Mouse (Mus musculus): ENCODE data around the gene Tnfrsf18.
A peak's percentile ranks its signal among the peaks of the same experiment; 100 is the strongest.

Gene Tnfrsf18

DNA sequence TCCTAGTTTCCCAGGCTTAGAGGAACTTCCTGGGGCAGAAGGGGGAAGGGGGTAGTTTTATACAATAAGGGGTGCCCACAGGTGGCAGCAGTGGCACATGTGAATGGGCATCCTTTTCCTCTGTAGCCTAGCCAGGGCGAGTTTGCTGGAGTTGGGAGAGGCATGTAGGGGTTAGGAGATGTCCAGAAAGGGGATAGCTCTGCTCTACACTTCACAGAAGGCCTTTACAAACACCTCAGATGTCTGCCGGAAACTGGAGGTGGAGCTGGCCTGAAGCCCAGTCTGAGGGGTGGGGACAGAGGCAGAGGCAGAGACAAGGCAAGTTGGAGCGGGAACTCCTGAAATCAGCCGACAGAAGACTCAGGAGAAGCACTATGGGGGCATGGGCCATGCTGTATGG is at the start of gene Tnfrsf18:
Tnfrsf18 (plus strand) TSS at position 152 of the 400 bp plus-strand sequence.
- peak in 1 of 2 experiments; percentile 45 for DNase-seq (ENCODE audit: low spot score in 2 of 2)

DNA sequence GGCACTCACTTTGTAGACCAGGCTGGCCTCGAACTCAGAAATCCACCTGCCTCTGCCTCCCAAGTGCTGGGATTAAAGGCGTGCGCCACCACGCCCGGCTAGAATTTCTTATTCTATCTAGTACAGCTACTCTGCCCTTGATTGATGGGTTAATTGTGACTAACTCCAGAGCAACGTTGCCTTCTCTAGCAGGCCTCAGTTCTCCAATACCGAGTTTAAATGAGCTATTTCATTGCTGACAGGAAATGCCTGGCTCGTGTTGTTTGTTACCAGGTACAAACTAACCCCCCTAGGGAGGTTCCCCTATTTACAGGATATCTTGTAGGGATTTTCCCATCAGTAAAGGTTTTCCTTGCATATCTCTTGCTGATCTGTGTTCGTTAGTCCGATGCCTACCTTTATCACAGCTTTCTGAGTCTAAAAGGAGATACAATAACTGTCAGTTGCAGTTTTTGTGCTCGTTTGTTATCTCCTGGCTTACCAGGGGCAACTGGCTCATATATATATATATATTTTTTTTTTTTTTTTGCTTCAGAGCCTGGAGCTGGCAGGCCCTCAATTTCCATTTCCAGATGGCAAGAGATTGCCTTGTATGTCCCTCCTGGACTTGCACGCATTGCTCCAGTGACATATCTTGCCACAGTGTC is 44.4 kb upstream of the Tnfrsf18 start:
- DNase-seq (ENCODE audit: low spot score in 2 of 2) = no peak

DNA sequence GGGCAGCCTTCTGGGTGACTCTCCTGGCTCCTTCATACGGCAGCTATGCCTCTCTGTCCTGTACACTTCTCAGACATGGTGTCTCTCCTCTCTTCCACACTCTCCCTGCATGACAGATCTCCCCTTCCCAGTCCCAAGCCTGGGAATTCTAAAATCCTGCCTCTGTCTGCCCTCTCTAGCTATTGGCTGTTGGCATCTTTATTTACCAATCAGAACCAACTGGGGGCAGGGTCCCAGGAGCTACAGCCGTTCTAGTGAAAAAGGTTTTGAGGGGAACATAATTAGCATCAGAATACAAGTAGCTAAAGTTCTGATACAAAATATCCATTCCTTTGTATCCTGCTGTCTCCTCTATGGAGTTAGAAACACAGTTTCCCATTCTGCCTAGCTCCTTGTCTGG is 42.2 kb upstream of the Tnfrsf18 start:
- DNase-seq (ENCODE audit: low spot score in 2 of 2) = no peak

DNA sequence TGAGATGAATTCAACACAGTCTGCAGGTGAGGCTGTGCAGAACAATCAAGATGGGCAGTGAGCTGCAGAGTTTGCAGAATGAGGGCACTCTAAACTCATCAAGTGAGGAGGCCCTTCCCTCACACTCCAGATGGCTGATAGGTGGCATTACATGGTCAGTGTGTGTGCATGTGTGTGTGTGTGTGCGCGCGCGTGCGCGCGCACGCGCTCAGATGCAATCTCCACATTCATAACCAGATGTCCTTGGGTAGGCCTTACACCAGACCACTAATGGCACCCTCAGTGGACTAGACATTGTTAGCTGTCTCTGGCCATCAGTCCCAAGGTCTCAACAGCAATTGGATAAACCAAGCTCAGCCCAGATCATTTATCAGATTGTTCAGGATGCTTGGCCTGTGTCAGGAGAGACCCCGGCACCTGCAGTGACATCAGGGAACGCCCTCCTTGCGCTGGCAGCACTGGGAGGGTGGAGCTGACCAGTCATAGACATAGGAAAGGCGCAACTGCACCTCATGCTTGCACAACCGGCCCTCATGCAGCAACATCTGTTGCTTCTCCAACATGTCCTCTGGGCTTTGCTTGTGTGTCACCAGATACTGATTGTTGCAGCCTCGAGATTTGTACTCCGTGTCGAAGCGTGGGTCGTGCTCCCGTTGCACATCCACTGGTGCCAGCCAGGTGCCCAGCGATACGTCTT is 34.6 kb upstream of the Tnfrsf18 start:
- DNase-seq (ENCODE audit: low spot score in 2 of 2) = no peak

DNA sequence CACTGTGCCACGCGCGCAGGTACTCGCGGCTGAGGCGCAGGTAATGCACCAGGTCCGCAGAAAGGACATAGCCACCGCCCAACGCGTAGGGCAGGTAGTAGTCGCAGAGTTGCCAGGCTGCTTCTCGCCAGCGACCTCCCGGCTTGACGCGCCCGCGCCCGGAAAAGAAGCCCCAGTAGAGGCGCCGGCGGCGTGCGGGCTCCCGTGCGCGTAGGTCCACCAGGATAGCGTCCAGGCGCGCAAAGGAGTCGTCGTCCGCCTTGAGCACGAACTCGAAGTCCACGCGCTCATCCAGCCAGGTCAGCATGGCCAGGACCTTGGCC is 34.1 kb upstream of the Tnfrsf18 start:
- DNase-seq (ENCODE audit: low spot score in 2 of 2) = peak in 1 of 2 experiments; percentile 76

DNA sequence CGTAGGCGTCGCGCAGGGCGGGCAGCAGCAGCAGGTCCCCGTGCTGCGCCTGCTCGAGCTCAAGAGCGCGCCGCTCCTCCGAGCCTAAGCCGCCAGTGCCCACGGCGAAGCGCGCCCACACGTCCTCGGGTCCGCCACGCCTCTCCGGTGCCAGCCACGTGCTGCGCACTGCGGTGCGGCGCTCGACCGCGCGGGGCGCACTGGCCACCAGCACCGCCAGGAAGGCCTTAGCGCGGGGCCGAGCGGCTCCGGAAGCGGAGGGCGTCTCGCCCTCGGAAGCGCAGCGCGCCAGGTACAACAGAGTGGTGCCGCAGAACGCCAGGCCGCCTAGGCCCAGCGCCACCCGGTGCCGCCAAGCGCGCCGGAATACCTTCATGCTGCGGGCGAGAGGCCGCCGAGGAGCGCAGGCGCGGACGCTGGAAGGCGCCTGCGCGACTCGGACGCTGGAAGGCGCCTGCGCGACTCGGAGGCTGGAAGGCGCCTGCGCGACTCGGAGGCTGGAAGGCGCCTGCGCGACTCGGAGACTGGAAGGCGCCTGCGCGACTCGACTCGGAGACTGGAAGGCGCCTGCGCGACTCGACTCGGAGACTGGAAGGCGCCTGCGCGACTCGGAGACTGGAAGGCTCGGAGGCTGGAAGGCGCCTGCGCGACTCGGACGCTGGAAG is 33.6 kb upstream of the Tnfrsf18 start, which contains the start of the genes B3galt6 and Sdf4:
B3galt6 (minus strand) TSS at position 409 of the 665 bp plus-strand sequence.
Sdf4 (plus strand) TSS at position 632 of the 665 bp plus-strand sequence.
- DNase-seq (ENCODE audit: low spot score in 2 of 2) = peak in 1 of 2 experiments; percentile 87

DNA sequence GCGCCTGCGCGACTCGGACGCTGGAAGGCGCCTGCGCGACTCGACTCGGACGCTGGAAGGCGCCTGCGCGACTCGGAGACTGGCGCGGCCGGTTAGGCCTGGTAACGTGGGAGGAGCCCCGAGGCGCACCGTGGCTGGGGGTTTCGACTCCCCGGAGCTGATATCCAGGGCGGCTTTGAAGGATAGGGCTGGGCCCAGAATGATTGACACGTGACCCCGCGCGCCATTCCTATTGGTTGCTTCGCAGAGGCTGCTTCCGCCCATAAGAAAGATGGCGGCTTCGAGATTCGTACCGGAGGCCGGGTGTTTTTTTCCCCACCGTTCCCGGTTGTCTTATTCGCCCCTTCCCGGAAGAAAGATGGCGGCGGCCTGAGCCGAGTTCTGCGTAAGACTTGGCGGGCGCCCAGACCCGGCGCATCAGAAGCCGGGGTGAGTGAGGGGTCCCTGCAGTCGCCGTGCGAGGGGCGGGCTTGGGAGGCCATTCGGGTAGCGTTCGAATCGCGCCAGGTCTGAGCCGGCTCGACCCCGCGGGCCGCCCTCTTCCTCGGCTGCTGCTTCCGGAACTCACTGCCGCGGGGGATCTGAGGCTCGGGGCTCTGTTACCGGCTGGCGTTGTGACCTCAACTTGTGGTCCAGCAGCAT is 32.9 kb upstream of the Tnfrsf18 start:
- peak; percentile 91 to 94 for DNase-seq (ENCODE audit: low spot score in 2 of 2)

DNA sequence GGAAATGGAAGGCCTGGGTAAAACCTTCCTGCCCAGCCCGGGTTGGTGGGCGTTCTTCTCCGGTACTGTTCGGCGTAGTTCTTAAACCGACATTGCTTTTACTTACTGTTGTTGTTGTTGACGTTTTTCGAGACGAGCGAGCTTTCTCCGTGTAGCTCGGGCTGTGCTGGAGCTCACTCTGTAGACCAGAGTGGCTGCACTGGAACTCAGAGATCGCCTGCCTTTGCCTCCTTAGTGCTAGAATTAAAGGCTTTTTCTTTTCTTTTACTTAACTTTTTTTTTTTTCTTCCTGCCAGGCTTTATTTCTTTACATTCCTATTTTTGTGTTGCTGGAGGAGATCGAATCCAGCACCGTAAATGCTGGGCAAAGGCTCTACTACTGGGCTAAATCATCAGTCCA is 32.4 kb upstream of the Tnfrsf18 start:
- DNase-seq (ENCODE audit: low spot score in 2 of 2) = no peak

DNA sequence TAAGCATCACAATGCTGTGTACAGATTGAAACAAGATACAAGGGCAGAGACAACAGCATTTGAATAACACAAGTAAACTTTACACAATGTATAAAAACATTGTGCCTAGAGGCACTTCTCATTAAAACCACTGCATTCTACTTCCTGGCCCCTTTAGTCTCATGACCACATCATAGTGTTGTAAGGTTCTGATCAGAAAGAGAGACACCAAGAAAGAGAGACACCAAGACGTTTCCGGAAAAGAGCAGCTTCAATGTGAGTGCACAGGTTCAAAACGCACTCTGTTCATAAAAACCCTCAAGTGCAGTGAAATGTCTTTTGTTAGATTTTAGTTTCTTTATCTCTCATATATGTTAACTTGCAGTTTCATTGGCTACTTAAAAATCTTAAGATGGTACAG is 21.9 kb upstream of the Tnfrsf18 start:
- no peak for DNase-seq (ENCODE audit: low spot score in 2 of 2)

DNA sequence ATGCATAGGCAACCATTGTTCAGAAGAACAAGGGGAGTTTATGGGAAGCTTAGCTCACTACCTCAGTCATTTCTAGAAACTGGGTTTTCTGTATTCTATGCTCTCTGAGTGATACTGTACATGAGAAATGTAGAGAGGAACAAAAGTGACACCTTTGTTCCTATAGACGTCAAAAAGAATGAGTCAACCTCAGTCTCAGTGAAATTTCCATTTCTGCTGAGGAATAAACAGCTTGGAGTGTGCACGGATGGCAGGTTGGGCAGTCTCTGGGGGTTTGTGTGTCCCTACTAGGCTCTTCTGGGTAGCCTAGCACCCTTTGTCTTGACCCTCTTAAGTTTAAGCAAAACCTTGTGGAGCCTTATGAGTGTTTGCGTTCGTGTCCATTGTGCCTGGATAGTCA is 17.6 kb upstream of the Tnfrsf18 start:
- DNase-seq (ENCODE audit: low spot score in 2 of 2) = no peak

DNA sequence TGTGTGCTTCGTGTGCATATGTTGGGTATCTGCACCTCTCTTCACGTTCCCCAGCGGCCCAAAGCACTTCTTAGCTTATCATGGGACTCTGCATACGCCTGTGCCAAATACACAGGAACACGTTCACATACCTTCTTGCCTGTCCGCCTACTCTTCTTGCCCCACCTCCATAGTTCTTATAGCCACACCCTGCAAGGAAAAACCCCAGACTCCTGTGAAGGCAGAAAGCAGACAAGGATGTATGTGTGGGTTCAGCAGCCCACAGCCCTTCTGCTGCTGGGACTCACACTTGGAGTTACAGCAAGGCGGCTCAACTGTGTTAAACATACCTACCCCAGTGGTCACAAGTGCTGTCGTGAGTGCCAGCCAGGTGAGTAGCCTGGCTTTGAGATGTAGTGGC is 12.3 kb upstream of the Tnfrsf18 start, which contains the start of gene Tnfrsf4:
Tnfrsf4 (plus strand) TSS at position 207 of the 400 bp plus-strand sequence.
- no peak for DNase-seq (ENCODE audit: low spot score in 2 of 2)

DNA sequence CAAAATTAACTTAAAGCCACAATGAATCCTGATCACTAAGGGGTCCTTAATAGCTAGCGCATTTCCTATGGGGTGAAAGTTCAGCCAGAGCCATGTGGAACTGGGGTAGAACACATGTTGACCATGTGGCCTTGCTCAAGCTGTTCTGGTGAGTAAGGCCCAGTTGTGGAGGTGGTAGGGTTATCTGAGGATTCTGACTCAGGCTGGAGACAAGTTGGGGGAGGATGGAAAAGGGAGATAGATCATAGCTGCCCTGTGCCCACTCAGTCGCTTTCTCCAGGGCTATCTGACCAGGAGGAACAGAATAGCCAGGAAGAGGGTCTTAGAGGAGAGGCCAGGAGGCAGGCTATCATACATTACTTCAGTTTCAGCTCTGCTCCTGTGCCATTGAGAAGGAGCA is 11.5 kb upstream of the Tnfrsf18 start:
- DNase-seq (ENCODE audit: low spot score in 2 of 2) = no peak

DNA sequence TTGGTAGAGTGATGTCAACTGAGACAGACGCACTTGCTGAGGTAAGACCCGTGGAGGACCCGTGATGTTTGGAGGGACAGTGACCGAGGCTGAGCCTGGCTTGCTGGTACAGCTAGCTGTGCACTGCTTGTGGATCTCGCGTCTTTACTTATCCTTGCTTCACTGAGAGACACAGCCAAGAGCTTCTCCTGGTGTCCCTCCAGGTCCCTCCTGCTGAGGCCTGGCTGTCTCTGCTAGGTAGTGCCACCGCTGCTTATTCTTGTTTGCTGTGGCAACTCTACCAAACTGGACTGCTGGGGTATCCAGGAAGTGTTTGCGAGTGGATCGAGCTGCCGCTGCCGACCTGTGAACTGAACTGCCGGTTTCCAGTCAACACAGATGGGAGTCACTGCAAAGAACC is 6.2 kb upstream of the Tnfrsf18 start:
- DNase-seq (ENCODE audit: low spot score in 2 of 2) = no peak

DNA sequence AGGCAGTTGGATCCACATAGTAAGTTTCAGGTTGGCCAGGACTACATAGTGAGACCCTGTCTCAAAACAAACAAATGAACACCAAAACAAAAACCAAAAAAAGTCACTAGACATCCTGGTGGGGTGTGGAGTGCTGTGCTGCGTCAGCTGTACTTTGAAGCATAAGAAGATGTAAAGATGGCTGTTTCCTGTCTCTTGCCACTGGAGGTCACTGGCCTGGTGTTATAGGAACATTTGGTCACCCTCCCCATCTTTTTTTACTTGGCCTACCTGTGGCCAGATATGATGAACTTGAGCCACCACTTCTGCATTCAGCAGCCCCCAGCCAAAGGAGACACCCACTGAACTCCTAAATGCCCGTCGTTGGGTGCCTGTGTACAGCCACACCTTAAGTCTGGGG is 4.6 kb upstream of the Tnfrsf18 start:
- no peak for DNase-seq (ENCODE audit: low spot score in 2 of 2)

DNA sequence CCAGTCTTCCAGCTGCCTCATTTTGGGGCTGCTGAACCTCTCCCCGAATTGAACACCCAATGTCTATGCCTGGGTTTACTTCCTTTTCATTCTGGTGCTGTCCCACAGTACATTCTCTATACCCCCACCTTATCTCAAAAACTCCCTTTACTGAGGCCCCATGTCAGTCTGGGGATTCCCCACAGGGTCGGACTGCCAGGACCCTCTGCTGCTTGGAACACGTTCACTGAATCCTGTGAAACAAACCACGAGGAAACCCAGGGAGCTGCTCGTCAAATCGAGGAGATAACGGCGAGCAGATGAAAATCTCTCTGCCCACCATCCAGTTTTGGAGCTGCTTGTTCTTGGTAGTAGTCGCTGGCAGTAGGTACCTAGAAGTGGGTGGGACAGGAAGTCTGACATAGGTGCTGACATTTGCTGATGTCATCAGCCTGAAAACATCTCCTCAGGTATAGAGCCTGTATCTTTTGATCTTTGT is 4.0 kb upstream of the Tnfrsf18 start:
- no peak for DNase-seq (ENCODE audit: low spot score in 2 of 2)

DNA sequence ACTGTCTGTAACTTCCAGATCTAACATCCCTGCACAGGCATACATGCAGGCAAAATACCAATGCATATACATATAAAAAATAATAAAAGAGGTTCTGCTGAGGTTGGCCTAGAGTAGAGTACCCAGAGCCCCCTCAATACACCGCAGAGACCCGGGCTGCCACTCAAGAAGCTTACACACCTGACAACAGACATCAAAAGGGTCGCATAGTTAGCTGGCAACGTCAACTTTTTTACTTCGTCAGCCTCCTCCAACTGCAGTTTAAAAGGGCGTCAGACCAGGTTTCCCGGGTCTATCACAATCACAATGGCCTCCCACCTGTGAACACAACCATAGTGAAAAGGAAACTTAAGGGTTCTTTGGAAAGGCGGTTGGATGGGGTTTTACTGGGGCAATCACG is 2.4 kb upstream of the Tnfrsf18 start:
- no peak for DNase-seq (ENCODE audit: low spot score in 2 of 2)

DNA sequence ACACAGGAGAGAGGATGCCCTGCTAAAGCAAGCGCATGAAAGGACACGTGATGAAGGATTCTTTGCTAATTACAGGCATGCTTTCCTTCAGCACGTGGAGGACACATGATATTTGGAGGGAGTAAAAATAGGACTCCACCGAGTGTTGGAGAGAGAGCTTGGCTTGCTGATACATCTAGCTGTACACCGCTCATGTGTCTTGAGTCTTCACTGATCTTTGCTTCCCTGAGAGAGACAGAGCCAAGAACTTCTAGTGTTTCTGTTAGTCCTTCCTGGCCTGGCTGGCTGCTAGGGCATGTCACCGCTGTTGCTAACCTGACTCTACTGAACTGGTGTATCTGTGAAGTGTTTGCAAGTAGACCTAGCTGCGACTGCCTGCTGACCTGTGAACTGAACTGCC is 1.8 kb upstream of the Tnfrsf18 start:
- no peak for DNase-seq (ENCODE audit: low spot score in 2 of 2)

DNA sequence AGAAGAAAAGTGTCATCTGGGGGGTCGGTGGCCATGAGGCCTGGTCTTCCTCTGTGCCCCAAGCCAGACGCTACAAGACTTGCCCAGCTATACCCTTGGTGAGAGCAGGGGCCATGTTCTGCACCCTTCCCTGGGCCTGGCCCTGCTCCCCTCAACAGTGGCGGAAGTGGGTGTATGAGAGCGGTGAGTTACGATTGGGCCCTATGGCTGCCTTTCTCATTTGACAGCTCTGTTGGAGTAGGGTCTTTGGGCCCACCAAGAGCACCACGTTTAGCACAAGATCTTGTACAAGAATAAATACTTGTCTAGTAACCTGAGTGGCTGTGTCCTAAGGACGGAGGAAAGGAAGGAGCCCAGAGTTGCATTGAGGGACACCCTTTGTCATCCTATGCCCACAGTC is 2.6 kb downstream of the Tnfrsf18 start:
- DNase-seq (ENCODE audit: low spot score in 2 of 2) = no peak

DNA sequence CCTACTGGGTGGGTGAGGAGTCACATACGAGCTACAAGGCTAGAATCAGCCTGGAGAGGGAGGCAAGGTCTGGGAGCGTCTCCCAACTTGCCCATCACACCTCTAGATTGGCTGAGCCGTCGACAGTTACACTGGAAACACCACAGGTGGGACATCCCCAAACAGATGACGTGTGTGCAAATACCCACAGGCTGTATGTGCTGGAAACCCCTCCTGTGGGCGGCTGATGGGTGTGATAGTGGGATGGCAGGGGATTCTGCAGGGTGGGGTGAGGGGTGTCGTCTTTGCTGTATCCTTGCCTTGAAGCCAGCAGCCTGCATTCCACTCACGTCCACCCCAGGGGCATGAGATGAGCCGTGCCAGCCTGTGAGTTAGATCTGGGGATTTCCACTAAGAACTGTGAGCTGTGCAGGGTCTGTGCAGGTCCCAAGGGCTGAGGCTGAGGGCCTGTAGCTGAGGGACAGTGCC is 4.7 kb downstream of the Tnfrsf18 start:
- no peak for DNase-seq (ENCODE audit: low spot score in 2 of 2)

DNA sequence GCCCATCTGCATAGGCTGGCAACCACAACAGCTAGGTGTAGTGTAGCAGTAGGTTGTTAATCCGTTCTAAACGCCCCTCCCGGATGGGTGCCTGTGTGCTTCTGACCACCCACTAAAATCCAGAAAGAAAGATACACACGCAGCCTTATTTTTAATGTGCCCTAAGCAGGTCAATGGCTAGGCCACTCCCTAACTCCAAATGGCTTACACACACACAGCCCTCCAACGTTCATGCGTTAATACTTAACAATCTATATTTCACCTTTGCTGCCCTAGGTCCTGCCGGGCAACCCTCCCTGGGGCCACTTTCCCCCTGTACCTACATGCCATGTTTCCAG is 5.3 kb downstream of the Tnfrsf18 start:
- no peak for DNase-seq (ENCODE audit: low spot score in 2 of 2)

DNA sequence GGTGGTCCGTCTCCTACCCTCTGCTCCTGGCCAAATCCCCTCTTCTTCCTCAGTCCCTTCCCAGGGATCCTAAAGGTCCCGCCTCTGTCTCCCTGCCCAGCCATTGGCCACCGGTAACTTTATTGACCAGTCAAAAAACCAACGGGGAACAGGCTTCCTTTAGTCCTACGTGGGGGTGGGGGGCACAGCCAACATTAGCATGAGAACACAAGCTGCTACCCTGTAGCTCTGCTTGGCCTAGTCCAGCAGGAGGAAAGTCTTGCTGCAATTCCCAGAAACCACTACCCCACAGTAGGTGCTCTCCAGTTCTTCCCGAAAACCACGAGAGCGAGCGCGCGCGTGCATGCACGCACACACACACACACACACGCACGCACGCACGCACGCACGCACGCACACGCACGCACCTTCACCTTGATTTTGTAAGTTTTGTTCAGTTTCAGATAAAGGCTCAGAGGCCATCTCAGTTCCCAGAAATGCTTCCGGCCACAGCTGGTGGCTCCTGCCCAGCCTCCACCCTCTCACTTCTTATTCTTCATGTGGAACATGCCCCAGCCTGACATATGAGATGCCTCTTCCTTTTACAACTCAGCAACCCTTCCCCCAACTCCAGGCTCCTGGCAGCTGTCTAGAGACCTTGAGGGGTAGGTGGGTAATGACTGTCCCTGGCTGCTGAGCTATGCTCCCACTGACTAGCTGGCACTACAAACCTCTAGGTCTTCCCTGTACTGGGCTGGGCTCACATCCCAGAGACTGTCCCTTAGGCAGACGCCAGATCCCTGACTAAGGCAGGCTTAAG is 5.8 kb downstream of the Tnfrsf18 start:
- peak; percentile 77 to 83 for DNase-seq (ENCODE audit: low spot score in 2 of 2)

Measured in frontal cortex, postnatal 10 days (tissue).